Mouse (Mus musculus) skeletal muscle tissue, postnatal 0 days (tissue): Measurements from ENCODE around the gene 4632433K11Rik. TPM values are rescaled to one million over a fixed set of nuclear protein-coding genes. Genes with fewer than 3 reads are reported as not detected.

Experiments
- polyA plus RNA-seq: library from polyadenylated mRNA; unstranded; fragments of >200 nt; fragmentation: Nextera tagmentation; extraction: Ambion mirVana; gene quantifications from 2 replicates; pipeline ENCODE4 v1.2.1, GENCODE M21; 2015

The 4632433K11Rik gene
- not detected in 2 replicates for polyA plus RNA-seq

GRCm38 (mm10) chr7:5033818-5034217 is at the start of gene 4632433K11Rik:
Gene 4632433K11Rik, plus strand, starts transcription at chr7:5034118.

GRCm38 (mm10) chr7:4996003-4996895 is 37.7 kb upstream of the 4632433K11Rik start, which contains the start of gene Zfp579:
Gene Zfp579, minus strand, starts transcription at chr7:4996158.

GRCm38 (mm10) chr7:5014251-5015117 is 19.4 kb upstream of the 4632433K11Rik start, which contains the start of the genes Zfp524 and Fiz1:
Gene Zfp524, plus strand, starts transcription at chr7:5014415.
Gene Fiz1, minus strand, starts transcription at chr7:5014697.

GRCm38 (mm10) chr7:5015118-5016001 is 18.6 kb upstream of the 4632433K11Rik start, which contains the start of gene Gm44973:
Gene Gm44973, plus strand, starts transcription at chr7:5015496.

GRCm38 (mm10) chr7:5020000-5020681 is 13.8 kb upstream of the 4632433K11Rik start, which contains the start of the genes Zfp865 and Ccdc106:
Gene Zfp865, plus strand, starts transcription at chr7:5020376.
Gene Ccdc106, plus strand, starts transcription at chr7:5020553.

GRCm38 (mm10) chr7:5038109-5038732 is 4.3 kb downstream of the 4632433K11Rik start, which contains the start of gene Zfp784:
Gene Zfp784, minus strand, starts transcription at chr7:5038446.

GRCm38 (mm10) chr7:5051193-5052192 is 17.6 kb downstream of the 4632433K11Rik start, which contains the start of gene Zfp580:
Gene Zfp580, plus strand, starts transcription at chr7:5051538.

GRCm38 (mm10) chr7:5061774-5062359 is 27.9 kb downstream of the 4632433K11Rik start, which contains the start of gene U2af2:
Gene U2af2, plus strand, starts transcription at chr7:5062143.

GRCm38 (mm10) chr7:5080010-5080751 is 46.3 kb downstream of the 4632433K11Rik start, which contains the start of gene Epn1:
Gene Epn1, plus strand, starts transcription at chr7:5080235.

Other genes starting within 250 kb of the 4632433K11Rik start
- 8.2 and 8.9 TPM in 2 replicates for gene Tmem238, start 244.5 kb upstream of the 4632433K11Rik start, polyA plus RNA-seq
- gene Rpl28, start 241.2 kb upstream of the 4632433K11Rik start, polyA plus RNA-seq, result 262 and 278 TPM in 2 replicates
- 106 and 115 TPM in 2 replicates for gene Ube2s, start 221.5 kb upstream of the 4632433K11Rik start, polyA plus RNA-seq
- gene Shisa7, start 189.4 kb upstream of the 4632433K11Rik start, polyA plus RNA-seq, result not detected in 2 replicates
- 3.2 and 8.0 TPM in 2 replicates for gene Isoc2b, start 163.9 kb upstream of the 4632433K11Rik start, polyA plus RNA-seq
- 0.87 and 1.4 TPM in 2 replicates for gene Isoc2a, start 157.0 kb upstream of the 4632433K11Rik start, polyA plus RNA-seq
- gene Gm36210, start 127.6 kb upstream of the 4632433K11Rik start, polyA plus RNA-seq, result 0.10 TPM in 1 of 2 replicates, not detected in the other
- gene Zfp628, start 118.9 kb upstream of the 4632433K11Rik start, polyA plus RNA-seq, result 1.8 and 2.0 TPM in 2 replicates
- 0.66 and 1.3 TPM in 2 replicates for gene Nat14, start 112.1 kb upstream of the 4632433K11Rik start, polyA plus RNA-seq
- gene Ssc5d, start 108.3 kb upstream of the 4632433K11Rik start, polyA plus RNA-seq, result 8.7 and 10.2 TPM in 2 replicates
- gene Sbk2, start 69.7 kb upstream of the 4632433K11Rik start, polyA plus RNA-seq, result 6.5 and 8.4 TPM in 2 replicates
- not detected in 2 replicates for gene Sbk3, start 63.0 kb upstream of the 4632433K11Rik start, polyA plus RNA-seq
- 9.2 and 12.0 TPM in 2 replicates for gene Zfp579, start 38.0 kb upstream of the 4632433K11Rik start, polyA plus RNA-seq
- gene Zfp524, start 19.7 kb upstream of the 4632433K11Rik start, polyA plus RNA-seq, result 14.0 and 16.9 TPM in 2 replicates
- gene Fiz1, start 19.4 kb upstream of the 4632433K11Rik start, polyA plus RNA-seq, result 16.4 and 17.7 TPM in 2 replicates
- gene Gm44973, start 18.6 kb upstream of the 4632433K11Rik start, polyA plus RNA-seq, result 0.17 and 1.3 TPM in 2 replicates
- gene Zfp865, start 13.7 kb upstream of the 4632433K11Rik start, polyA plus RNA-seq, result 3.0 and 3.2 TPM in 2 replicates
- gene Ccdc106, start 13.6 kb upstream of the 4632433K11Rik start, polyA plus RNA-seq, result 0.22 and 1.5 TPM in 2 replicates
- gene Zfp784, start 4.3 kb downstream of the 4632433K11Rik start, polyA plus RNA-seq, result 6.2 and 7.1 TPM in 2 replicates
- 15.9 and 17.3 TPM in 2 replicates for gene Zfp580, start 17.4 kb downstream of the 4632433K11Rik start, polyA plus RNA-seq
- gene U2af2, start 28.0 kb downstream of the 4632433K11Rik start, polyA plus RNA-seq, result 37.4 and 39.9 TPM in 2 replicates
- gene Epn1, start 46.1 kb downstream of the 4632433K11Rik start, polyA plus RNA-seq, result 37.1 and 45.9 TPM in 2 replicates
- gene Rfpl4, start 82.8 kb downstream of the 4632433K11Rik start, polyA plus RNA-seq, result not detected in 2 replicates
- gene Rasl2-9, start 91.8 kb downstream of the 4632433K11Rik start, polyA plus RNA-seq, result 1.1 and 1.8 TPM in 2 replicates
- not detected in 2 replicates for gene Vmn1r55, start 115.6 kb downstream of the 4632433K11Rik start, polyA plus RNA-seq
- not detected in 2 replicates for gene Vmn1r56, start 162.6 kb downstream of the 4632433K11Rik start, polyA plus RNA-seq
- gene Vmn1r57, start 184.4 kb downstream of the 4632433K11Rik start, polyA plus RNA-seq, result not detected in 2 replicates